Mouse (Mus musculus) mouse trophoblast stem cell (cell line): ENCODE data around the gene Grik3.

ENCODE experiments used
- in situ Hi-C, 2 experiments: fragments of 300-500 bp; cut with MseI, MboI; formaldehyde crosslinking; loops; 2 replicates in 1 of 2; 3 replicates in 1 of 2; pipeline ENCODE4 v1.15.1; 2025

Gene Grik3

GRCm38 (mm10) chr4:125727030-125727429 lies 236.5 kb downstream of the Grik3 start:
- in situ Hi-C loops, result no loop called here

- in situ Hi-C loops, result no loop called here
Measured at GRCm38 (mm10) chr4:125727626-125728025, 237.1 kb downstream of the Grik3 start.

GRCm38 (mm10) chr4:125728091-125728863 lies 237.8 kb downstream of the Grik3 start:
- in situ Hi-C loops, result no loop called here

- in situ Hi-C loops, result no loop called here
Measured at GRCm38 (mm10) chr4:125729305-125730220, 239.1 kb downstream of the Grik3 start.

DNA sequence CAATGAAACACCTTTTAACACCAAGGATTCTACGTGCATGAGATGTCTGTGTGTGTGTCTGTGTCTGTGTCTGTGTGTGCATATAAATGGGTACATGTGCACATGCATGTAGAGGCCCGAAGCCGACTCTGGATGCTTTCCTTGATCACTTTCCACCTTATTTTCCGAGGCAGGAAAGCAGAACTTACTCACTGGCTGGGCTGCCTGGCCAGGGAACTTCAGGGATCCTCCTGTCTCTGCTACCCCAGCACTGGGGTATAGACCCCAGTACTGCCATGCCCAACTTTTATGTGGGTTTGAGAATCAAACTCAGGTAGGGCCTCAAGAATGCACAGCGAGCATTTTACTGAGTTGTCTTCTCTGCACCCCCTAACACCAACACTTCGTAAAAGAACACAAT lies 240.3 kb downstream of the Grik3 start:
- in situ Hi-C loops, result no loop called here

- in situ Hi-C loops, result no loop called here
Measured at GRCm38 (mm10) chr4:125736783-125737182, 246.3 kb downstream of the Grik3 start.

DNA sequence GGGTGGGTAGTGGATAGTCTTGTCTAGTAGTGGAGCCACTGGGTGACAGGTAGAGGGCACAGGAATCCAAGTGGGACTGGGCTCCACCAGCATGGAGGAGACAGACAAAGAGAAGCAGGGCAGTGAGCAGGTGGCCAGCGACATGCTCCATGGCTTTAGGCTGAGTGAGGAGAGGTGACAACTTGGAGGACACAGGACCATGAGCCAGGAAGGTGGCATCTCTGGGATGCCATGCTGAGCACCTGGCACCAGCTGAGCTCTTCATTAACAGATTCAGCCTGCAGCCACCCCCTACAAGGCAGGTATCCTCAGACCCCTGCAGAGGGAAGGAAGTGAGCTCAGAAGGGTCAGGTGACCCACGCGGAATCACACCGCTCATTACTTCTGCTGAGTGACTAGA lies 248.3 kb downstream of the Grik3 start:
- in situ Hi-C loops, result no loop called here

- in situ Hi-C loops, result no loop called here
Measured at GRCm38 (mm10) chr4:125742162-125742571, 251.7 kb downstream of the Grik3 start.

DNA sequence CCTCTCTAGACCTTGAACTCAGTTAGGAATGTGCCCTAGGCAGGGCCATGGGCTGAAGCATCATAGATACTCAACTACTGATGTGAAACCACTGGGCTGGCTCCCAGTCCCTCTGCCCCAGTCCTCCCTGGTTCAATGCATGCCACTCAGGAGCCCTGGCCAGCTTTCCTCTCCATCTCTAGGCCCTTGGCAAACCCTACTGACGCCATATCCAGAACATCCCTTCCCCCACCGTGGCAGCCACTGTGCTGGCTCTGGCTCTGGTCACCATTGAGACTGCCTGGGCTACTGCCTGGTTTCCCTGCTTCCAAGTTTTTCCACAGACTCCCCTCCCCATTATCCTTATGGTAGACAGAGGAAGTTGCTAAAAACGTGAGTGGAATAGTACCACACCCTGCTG lies 255.4 kb downstream of the Grik3 start:
- in situ Hi-C loops, result no loop called here

- in situ Hi-C loops, result no loop called here
Measured at GRCm38 (mm10) chr4:125756393-125756792, 265.9 kb downstream of the Grik3 start.

DNA sequence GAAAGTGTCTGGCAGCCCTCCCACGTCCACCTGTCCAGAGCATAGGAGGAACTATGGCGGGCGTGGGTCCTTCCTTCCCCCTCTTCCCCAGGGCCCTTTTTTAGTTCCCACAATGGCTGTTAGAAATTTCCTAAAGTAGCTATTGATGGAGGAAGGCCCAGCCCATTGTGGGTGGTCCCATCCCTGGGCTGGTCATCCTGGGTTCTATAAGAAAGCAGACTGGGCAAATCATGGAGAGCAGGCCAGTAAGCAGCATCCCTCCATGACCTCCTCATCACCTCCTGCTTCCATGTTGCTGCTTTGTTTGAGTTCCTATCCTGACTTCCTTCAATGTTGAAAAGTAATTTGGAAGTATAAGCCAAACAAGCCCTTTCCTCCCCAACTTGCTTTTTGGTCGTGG lies 269.8 kb downstream of the Grik3 start:
- in situ Hi-C loops, result no loop called here

DNA sequence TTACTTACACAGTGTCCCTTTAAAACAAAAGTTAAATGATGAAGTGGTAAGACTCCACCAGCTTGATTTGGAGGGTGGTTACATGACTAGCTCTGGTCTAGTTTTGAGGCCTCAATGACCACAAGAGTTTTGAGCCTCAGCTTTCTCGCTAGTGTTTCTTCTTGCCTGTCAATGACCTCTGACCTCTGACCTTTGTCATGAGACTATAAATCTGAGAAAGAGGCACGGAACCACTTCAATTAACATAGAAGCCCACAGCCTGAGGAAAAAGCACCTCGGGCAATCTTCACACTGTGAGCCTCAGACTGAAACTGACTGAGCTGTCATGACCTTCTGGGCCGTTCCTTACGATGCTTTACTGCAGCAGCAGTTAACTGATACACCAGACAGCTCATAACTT lies 272.6 kb downstream of the Grik3 start:
- in situ Hi-C loops, result no loop called here
